Mouse (Mus musculus) layer of hippocampus, adult 11-12 months (tissue): ENCODE results near the gene Olfr1459.

Experiments
- DNase-seq: peaks from one replicate; pipeline ENCODE4 v3.0.0; 2022; ENCODE audit warnings: low spot score

Olfr1459 gene

DNA sequence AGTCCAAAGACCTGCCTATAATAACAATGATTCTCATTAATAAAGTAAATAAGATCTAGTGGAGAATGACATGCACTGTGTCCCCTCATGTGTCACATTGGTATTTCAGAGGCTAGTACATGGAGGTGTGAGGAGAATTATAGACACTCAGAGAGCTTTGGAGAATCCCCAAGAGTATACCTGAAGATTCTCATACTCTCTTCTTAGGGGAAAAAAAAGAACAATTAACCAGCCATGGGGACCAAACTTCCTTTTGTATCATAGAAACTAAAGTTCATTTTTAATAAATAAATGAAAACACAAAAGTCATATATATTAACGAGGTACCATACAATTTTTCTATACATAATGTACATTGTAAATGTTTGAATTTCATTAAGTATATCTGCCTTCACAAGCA is at the start of gene Olfr1459:
Gene Olfr1459, minus strand, starts transcription at position 101 of the 400 bp plus-strand sequence.
- DNase-seq = no peak

DNA sequence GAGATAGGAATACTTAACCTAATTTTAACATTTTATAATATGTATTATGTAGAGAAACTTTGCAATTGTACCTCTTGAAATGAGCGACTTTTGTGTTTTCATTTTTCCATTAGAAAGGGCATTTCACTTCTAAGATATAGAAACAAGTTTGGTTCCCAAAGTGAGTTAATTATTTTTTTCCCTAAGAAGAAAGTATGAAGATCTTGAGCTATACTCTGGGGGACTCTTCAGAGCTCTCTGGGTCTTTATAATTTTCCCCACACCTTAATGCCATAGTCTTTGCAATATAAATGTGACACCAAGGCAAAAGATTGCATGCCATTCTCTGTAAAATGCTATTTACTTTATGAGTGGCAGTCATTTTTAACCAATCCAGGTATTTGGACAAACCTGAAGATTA is 36.1 kb upstream of the Olfr1459 start, which contains the start of gene Olfr1462:
Gene Olfr1462, plus strand, starts transcription at position 301 of the 400 bp plus-strand sequence.
- DNase-seq = no peak

DNA sequence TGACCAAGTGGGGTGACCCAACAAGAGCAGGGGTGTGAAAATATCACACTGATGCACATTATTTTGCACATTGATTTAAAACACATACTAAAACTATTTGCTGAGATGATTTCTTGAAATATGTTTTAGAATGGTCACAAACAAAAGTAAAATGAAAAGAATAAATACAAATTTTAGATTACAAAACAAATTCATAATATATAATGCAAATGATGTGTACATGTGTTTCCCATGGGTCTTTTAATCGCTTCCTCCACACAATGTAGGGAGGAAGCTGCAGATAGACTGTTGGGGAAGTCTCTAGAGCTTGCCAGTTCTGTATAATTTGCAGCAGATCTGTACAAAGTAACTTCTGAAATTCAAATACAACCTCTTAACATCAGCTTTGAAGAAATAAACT is 13.4 kb upstream of the Olfr1459 start, which contains the start of gene Olfr1461:
Gene Olfr1461, plus strand, starts transcription at position 301 of the 400 bp plus-strand sequence.
- no peak for DNase-seq

DNA sequence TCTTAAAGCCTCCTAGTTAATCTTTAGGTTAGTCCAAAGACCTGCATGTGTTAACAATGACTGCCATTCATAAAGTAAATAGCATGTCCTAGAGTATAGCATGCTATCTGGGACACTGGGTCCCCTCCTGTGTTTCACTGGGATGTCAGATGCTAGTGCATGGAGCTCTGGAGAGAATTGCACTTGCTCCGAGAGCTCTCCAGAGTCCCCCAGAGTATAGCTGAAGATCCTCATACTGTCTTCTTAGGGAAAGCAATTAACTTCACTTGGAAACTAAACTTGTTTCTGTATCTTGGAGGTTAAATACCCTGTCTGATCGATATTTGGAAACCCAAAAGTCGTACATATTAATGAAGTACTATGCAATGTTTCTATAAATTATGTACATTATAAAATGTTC is 42.7 kb downstream of the Olfr1459 start, which contains the start of gene Olfr1458:
Gene Olfr1458, minus strand, starts transcription at position 101 of the 400 bp plus-strand sequence.
- no peak for DNase-seq

DNA sequence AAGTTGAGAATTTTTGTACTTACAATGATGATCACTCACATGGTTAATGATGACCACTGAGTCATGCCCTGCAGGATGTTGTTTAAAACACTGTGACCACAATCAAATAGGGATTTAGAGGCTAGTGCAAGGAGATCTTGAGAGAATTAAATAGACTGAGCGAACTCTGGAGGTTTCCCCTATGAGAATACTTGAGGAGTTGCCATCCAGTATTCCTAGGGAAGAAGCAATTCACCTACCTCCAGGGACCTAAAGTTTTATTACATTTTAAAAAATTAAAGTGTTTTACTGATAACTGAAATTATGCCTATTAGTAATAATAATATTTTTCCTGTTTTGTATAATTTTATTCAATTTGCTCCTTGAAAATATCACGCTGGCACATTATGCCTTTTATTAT is 51.6 kb downstream of the Olfr1459 start, which contains the start of gene Olfr1457:
Gene Olfr1457, minus strand, starts transcription at position 101 of the 400 bp plus-strand sequence.
- DNase-seq = no peak

DNA sequence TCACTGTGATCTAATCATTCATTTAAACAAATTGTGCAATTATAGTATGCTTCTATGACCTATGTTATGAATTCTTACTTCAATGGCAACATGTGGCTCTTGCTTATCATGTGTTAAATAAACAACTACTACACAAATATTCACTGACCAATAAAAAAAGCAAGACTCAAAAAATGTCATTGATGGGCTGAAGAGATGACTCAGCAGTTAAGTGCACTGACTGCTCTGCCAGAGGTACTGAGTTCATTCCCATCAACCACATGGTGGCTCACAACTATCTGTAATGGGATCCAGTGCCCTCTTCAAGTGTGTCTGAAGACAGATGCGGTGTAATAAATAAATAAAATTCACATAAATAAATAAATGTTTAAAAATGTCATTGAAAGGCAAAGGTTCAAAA is 55.4 kb downstream of the Olfr1459 start:
- DNase-seq = no peak
